8 mouse cellular contexts compared by ENCODE assay signal in the genomic region with DNA sequence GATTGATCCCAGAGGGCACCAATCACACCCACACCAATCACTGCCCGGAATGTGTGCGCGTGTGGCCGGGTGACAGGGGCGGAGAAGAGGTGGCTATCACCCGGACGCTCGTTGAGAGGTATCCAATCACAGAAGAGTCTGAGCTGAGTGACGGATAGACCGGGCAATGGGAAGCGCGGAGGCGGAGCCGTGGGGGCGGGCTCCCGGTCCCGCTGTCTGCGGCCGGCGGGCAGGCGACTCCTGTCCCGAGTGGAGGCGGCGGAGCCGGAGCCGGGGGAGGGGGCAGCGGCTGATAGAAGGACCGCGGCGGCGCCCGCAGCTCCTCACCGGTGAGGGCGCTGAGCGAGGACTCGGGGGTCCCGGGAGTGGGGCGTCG. TPM values are rescaled to one million over a fixed set of nuclear protein-coding genes. Genes with fewer than 3 reads are reported as not detected.
DNase-seq lines count a peak whose midpoint lies in the region; ATAC-seq lines count a peak whose summit lies in the region.

TSS of gene Dnajb5 (plus strand) at position 139 of the 376 bp plus-strand sequence.

- H3K9me3 ChIP-seq in lung, embryonic 16.5 days (ENCODE audit: control insufficient read depth, low read length), result no peaks in the 10 kb centered on the region

- H3K36me3 ChIP-seq in lung, embryonic 16.5 days (ENCODE audit: control insufficient read depth, insufficient read depth, low read length), result no peaks in the 10 kb centered on the region

- DNase-seq in MEL-GATA-1-ER (ENCODE audit: extremely low read depth, low read depth), result peak; percentile 85
- DNase-seq in cerebellum, adult 8-10 months, result peak; percentile 99
- DNase-seq in forelimb bud, embryonic 11.5 days (ENCODE audit: low read depth, low spot score), result peak; percentile 98
- peak; percentile 99 for DNase-seq in layer of hippocampus, adult 9-10 months (ENCODE audit: low spot score)
- peak; percentile 98 for DNase-seq in ovary, postnatal 10 days (ENCODE audit: low spot score)
- DNase-seq in thymus, postnatal 10 days (ENCODE audit: low spot score in 2 of 2), result peak; percentile 89 to 93

- under 1% methylated on average over 37 of the region's 39 CpGs for WGBS in lung, embryonic 16.5 days

- peak within 1 kb of the TSS; percentile 82 for H3K4me3 ChIP-seq in lung, embryonic 16.5 days (ENCODE audit: low read length)

- peaks cover 7% of the 10 kb centered on the region; the same call in 1 of the 2 replicates for H3K27me3 ChIP-seq in lung, embryonic 16.5 days (ENCODE audit: control insufficient read depth, insufficient read depth, low read depth, low read length)

- H3K4me2 ChIP-seq in lung, embryonic 16.5 days (ENCODE audit: low read depth, low read length), result peak within 1 kb of the TSS; percentile 74

- H3K9ac ChIP-seq in lung, embryonic 16.5 days (ENCODE audit: low read length), result peak within 1 kb of the TSS; percentile 91

- peak within 1 kb of the TSS; percentile 87 for H3K27ac ChIP-seq in lung, embryonic 16.5 days (ENCODE audit: low read length)

- peak; percentile 92 to 96 for ATAC-seq in hematopoietic stem cell, adult 5-6 weeks (replicated peaks in 1 of 2; ENCODE audit: insufficient read depth in 1 of 2, low FRiP score in 2 of 2, low TSS enrichment in 1 of 2, low read depth in 1 of 2, poor library complexity in 2 of 2, severe bottlenecking in 2 of 2)
- ATAC-seq in lung, embryonic 16.5 days (ENCODE audit: low read depth), result peak; percentile 98

- H3K4me1 ChIP-seq in lung, embryonic 16.5 days (replicated peaks; ENCODE audit: control insufficient read depth, insufficient read depth, low read length), result peaks cover 11% of the 10 kb centered on the region

RNA-seq across cellular contexts. Expression of gene Dnajb5, which starts in this region (rescaled TPM):
- total RNA-seq in hematopoietic stem cell, adult 5-6 weeks (2017), result 0.65 and 1.3 TPM in 2 replicates
- 6.2 and 7.3 TPM in 2 replicates for polyA plus RNA-seq in lung, embryonic 16.5 days (2015; fragmentation: Nextera tagmentation; extraction: Ambion mirVana)

Comparison
In these comparisons a context has a peak if more than half of its experiments do, and no peak if none do; other contexts are left out.
1. Peak in every context shown above with its lines: DNase-seq, ATAC-seq, H3K4me3 ChIP-seq and H3K27ac ChIP-seq.